Mouse (Mus musculus) left cerebral cortex, adult 18-20 months (tissue): ENCODE data around the gene Mapk3. TPM values are rescaled to one million over a fixed set of nuclear protein-coding genes. Genes with fewer than 3 reads are reported as not detected.
A peak's percentile ranks its signal among the peaks of the same experiment; 100 is the strongest.
"Not testable (repeated sequence)": the region's sequence is repeated elsewhere in the genome, so short reads cannot be mapped to it uniquely, and the experiment has no call there.

Experiments
- DNase-seq, 2 experiments: peaks; one replicate each; pipeline ENCODE4 v3.0.0; 2021 to 2022; ENCODE audit warnings: low spot score in 2 of 2, mixed read lengths in 1 of 2
- long read RNA-seq, 2 experiments: library from polyadenylated mRNA; stranded (forward); transcript quantifications; one replicate each; pipeline ENCODE4 v2.0.0; 2021
- total RNA-seq, 2 experiments: library from RNA; stranded (reverse); gene quantifications; 2 replicates each; pipeline ENCODE4 v1.2.3; 2021

The Mapk3 gene
- 100 to 1,000 TPM; 157 to 208 TPM for total RNA-seq
- long read RNA-seq, experiment 1, transcript Mapk3-202 (9 exons, 1,800 nt): major isoform, 108 of 138 reads
- long read RNA-seq, experiment 1, partial matches to known transcripts: 20 of 138 reads
- long read RNA-seq, experiment 1, other reads (novel, unspliced or antisense): 7 of 138 reads
- long read RNA-seq, experiment 2, transcript Mapk3-202 (9 exons, 1,800 nt): major isoform, 47 of 62 reads
- long read RNA-seq, experiment 2, partial matches to known transcripts: 10 of 62 reads
- long read RNA-seq, experiment 2, other reads (novel, unspliced or antisense): 4 of 62 reads

DNA sequence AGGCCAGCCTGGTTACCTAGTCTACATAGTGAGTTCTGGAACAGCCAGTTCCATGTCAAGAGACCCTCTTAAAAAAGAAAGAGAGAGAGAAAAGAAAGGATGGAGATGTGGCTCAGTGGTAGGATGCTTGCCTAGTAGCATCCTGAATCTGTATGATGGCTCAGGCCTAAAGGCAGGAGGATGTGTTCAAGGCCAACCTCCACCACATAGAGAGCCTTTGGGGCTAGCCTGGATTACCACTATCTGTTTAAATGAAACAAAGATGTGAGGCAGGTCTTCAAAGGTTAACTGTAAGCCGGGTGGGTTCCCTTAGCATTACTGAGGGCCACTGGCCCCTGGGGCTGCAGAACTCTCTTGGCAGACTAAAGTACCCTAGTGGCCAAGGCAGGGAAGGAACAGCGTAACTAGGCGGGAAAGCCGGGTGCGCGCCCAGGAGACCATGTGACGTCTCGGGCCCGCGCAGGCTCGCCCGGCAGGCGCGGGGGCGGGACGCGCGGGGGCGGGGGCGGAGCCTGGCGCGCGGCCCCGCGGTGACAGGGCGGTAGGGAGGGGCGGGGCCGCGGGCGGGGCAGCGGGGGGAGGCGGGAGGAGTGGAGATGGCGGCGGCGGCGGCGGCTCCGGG is at the start of gene Mapk3:
TSS of gene Mapk3 (plus strand) at position 552 of the 622 bp plus-strand sequence.
- DNase-seq: peak; percentile 78 to 83

GRCm38 (mm10) chr7:126710266-126710665 is 49.1 kb upstream of the Mapk3 start:
- no peak for DNase-seq

GRCm38 (mm10) chr7:126711910-126712309 is 47.5 kb upstream of the Mapk3 start:
- no peak for DNase-seq

DNA sequence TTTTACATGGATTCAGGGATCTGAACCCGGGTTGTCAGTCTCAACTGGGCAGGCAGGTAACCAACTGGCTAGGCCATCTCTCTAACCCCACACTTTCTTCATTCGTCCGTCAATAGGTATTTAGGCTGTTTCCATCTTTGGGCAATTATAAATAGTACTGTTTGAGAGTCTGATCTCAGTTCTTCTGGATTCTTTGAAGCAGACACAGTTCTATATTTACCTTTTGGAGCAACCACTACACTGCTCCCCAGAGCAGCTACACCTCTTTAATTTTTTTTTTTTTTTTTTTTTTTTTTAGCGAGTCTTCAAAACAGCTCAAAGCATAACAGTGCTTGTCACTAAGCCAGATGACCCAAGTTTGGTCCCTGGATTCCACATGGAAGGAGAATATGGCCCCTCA is 43.7 kb upstream of the Mapk3 start:
- no peak for DNase-seq

GRCm38 (mm10) chr7:126717566-126717965 is 41.8 kb upstream of the Mapk3 start:
- no peak for DNase-seq

DNA sequence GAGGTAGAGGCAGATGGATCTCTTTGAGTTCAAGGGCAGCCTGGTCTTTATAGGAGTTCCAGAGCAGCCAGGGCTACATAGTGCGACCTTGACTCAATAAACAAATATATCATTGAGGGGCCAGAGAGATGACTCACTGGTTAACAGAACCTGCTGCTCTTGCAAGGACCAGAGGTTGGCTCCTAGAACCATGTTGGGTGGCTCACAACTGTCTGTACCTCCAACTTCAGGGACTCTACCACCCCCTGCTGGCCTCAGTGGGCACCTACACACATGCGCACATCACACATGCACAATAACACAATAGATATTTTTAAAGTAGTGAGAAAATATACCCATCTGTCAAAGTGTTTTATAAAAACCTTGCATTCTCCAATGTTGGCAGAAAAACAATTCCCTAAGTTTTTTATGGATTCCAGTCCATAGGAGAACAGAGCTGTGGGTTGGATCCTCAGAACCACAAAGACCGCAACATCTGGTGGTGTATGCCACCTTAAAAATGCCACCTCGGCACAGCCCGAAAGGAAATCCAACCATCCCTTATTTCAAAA is 40.5 kb upstream of the Mapk3 start:
- DNase-seq: peak in 1 of 2 experiments; percentile 49

DNA sequence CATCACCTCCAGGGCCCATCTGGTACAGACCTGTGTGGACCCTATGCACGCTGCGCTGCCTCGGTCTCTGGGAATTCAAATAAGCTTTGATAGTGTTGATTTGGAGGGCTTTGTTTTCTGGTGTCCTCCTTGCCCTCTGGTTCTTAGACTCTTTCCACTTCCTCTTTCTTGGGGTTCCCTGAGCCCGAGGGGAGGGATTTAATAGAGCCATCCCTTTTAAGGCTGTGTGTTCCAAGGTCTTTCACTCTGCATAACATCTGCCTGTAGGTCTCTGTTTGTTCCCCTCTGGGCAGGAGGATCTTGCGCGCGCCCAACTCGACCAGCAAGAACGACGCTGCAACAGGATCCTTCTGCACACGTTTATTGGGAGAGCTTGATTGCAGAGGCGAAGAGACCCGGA is 37.8 kb upstream of the Mapk3 start:
- no peak for DNase-seq

- no peak for DNase-seq
Observed at GRCm38 (mm10) chr7:126725077-126725476, 34.3 kb upstream of the Mapk3 start.

- no peak for DNase-seq
Observed at GRCm38 (mm10) chr7:126725667-126726066, 33.7 kb upstream of the Mapk3 start.

- not testable (repeated sequence) for DNase-seq
Observed at GRCm38 (mm10) chr7:126730256-126730789, 29.1 kb upstream of the Mapk3 start.

DNA sequence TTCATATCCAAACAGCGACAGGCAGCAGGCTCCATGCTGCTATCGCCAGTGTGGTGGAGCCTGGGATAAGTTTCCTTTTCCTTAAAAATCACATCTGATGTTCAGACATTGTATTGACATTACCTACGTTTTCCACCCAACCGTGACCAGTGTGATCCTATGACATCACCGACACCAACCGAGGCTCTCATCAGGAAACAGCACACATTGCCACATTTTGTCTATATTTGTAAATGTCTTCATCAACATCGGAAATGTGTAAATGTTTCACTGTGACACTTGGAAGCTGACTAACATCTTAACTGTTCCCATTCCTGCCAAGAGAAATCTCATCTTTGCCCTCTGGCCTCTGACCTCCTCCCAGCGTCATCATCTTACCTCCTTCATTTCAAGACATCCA is 23.3 kb upstream of the Mapk3 start:
- DNase-seq: no peak

- peak; percentile 82 to 88 for DNase-seq
Observed at GRCm38 (mm10) chr7:126739551-126739950, 19.9 kb upstream of the Mapk3 start.

DNA sequence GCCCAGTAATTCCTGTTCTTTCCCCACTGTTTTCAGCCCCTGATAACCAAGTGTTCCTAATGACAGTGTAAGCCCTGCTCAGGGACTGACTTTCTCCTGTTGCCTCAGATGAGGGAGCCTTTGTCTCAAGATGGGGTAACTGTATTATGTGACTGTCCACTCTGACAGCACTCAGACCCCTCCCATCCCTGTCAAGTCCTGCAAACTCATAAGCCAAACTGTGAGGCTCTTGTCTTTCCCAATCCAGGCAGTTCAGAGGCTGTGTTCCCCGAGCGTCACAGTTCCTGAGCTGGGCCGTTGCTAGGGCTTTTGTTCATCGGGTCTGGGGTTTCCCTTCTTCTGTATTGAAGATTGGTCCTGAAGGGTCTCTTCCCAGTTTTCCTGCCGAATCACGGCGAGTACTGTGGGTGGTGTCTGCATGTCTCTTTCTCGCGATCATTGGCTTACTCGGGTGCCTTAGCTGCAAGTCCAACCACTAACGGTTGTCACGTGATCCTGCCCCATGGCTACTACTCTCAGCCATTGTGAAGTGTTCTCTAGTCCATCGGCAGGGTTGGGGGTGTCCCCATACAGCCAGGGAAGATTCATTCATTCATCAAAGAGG is 19.2 kb upstream of the Mapk3 start:
- no peak for DNase-seq

GRCm38 (mm10) chr7:126740977-126741376 is 18.4 kb upstream of the Mapk3 start:
- DNase-seq: no peak

- DNase-seq: no peak
Observed at GRCm38 (mm10) chr7:126741452-126741851, 17.9 kb upstream of the Mapk3 start.

- peak in 1 of 2 experiments; percentile 31 for DNase-seq
Observed at GRCm38 (mm10) chr7:126741964-126742482, 17.4 kb upstream of the Mapk3 start.

DNA sequence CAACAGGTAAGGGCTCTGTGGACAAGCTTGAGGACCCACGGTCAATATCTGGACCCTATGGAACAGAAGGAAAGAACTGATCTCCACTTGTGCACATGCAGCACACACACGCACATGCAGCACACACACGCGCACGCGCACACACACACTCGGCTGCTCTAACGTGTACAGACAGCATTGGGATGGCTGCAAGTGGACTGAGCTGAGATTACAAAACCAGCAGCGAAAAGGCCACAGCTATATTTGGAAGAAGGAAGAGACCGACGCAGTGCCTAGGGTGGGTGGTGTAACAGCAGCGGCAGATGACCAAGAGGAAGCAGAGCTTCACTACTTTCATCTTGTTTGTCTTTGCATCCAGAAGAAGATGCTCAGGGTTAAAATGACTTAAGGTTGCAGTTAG is 13.3 kb upstream of the Mapk3 start:
- DNase-seq: no peak

- no peak for DNase-seq
Observed at GRCm38 (mm10) chr7:126746798-126747197, 12.6 kb upstream of the Mapk3 start.

GRCm38 (mm10) chr7:126748824-126749223 is 10.6 kb upstream of the Mapk3 start:
- DNase-seq: no peak

DNA sequence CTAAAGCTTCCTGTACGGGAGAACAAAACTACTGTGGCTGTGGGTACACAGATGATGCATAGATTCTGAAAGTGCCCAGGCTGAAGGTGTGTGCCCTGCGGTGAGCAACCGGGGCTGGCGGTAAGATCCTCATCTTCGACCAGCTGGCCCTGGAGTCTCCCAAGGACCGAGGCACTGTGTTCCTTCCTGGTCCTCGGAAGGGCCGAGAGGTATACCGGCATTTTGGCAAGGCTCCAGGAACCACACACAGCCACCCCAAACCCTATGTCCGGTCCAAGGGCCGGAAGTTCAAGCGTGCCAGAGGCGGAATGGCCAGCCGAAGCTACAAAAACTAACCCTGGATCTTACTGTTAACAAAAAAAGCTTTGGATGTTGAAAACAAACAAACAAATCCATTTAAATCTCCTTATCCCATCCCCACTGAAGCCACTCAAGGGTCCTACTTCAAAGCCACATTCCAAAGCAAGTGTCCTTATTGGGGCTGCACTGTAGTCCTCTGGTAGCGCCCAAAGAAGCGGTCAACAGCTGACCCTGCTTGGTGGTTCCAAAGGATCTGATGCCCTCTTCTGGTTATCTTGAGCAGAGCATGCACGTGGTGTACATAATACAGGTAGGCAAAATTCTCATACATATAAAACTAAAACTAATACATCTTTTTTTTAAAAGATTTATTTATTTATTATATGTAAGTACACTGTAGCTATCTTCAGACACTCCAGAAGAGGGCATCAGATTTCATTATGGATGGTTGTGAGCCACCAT is 9.6 kb upstream of the Mapk3 start:
- DNase-seq: no peak

DNA sequence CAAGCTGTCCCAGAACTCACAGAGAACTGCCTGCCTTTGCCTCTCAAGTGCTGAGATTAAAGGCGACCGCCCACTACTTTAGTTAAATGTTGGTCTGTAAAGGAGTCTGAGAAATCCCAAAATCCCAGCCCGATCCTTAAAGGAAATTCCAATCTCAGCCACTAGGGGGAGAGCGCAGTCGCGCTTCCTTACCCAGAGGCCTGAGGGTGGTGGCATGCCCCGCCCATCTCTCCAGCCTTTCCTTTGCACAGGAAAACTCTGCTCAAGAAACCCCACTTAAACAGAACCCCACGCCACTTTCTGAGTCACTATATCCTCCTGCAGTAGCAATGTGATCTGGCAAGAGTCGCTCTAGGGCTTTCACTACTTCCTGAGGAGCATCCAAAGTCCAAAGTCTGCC is 4.5 kb upstream of the Mapk3 start:
- peak; percentile 71 to 78 for DNase-seq
